Mouse (Mus musculus) kidney, postnatal 10 days (tissue): Measurements from ENCODE around the gene Lrrfip1.

ENCODE experiments used
- DNase-seq: peaks from one replicate; pipeline ENCODE4 v3.0.0; 2021; ENCODE audit warnings: mixed read lengths

Gene Lrrfip1

DNA sequence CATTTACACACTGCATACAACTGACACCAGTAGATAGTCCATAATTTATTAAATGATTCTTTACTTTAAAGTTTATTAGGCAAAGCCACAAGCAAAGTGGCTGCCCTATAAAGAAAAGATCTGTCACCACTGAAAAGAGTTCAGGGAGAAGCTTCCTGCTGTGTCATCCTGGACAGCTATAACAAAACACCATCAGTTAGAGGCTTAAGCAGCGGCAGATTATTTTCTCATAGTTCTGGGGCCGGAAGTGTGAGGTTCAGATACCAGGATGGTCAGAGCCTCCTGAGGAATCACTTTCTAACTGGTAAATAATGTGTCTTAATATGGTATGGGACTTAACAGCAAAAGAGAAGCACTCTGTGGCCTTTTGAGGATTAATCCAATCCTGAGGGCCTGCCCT, 153.0 kb downstream of the Lrrfip1 start:
- DNase-seq: no peak

DNA sequence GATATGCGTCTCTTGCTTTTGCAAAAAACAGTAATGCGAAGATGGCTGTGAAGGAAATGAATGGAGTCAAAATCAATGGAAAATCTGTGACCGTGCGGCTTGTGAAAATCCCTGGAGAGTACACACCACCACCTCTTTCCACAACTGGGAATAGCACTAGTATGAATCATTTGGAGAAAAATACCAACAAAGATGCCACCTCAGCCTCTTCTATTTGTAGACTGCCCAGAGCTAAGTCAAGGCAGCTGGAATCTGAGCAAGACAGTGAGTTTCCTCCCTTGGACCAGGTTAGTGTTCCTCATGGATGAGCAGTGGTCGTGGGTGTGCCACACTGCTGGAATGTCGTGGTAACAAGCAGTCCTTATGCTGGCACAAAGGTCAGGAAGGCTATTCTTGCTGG, 168.3 kb downstream of the Lrrfip1 start:
- DNase-seq: no peak

DNA sequence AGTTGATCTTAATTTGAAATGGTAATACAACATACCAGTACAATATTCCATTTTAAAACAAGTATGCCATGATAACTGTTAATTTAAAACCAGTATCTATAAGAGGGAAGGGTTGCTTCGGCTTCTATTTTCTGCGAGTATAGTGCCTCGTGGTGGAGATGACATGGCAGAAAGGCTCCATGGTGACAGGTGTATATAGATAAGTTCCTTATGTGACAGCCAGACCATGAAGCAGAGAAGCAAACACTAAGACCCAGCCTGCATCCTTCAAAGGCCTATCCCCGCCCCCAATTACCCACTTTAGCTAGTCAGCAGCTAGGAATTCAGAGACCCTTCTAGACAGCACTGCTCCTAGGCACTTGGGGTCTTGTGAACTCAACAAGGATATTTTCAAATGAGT, 170.6 kb downstream of the Lrrfip1 start:
- DNase-seq: no peak

DNA sequence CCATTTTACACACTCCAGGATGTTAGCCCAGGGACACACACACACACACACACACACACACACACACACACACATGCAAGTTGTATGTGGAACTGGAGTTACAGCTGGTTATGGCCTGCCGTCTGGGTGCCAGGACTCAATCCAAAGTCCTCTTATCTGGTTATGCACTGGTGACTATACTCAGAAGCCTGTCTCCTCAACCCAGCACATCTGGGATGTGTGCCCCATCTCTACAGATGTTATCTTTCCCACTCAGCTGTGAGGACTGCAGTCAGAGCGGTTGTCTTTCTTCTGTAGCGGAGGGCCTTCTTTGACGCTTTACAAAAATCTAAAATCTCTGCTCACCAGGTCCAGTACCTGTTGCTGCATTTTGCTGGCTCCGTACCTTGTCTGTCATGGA, 176.3 kb downstream of the Lrrfip1 start:
- DNase-seq: no peak

DNA sequence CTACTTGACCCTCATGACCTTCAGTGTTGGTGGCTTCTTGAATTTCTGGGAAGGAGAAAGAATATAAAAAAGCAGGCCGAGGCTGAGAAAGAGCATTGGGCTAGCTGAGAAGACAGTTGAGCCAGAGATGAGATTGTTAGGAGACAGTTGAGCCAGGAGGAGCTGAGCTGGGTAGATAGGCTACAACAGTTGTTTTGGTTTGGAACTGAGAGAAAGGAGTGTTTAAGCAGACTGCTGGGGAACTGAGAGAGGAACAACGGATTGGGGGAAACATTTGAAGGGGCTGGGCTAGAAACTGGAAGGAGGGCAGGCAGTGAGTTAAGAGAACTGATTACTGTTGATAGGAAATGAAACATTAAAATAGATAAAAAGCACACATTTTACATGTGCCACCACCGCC, 177.5 kb downstream of the Lrrfip1 start:
- DNase-seq: no peak

DNA sequence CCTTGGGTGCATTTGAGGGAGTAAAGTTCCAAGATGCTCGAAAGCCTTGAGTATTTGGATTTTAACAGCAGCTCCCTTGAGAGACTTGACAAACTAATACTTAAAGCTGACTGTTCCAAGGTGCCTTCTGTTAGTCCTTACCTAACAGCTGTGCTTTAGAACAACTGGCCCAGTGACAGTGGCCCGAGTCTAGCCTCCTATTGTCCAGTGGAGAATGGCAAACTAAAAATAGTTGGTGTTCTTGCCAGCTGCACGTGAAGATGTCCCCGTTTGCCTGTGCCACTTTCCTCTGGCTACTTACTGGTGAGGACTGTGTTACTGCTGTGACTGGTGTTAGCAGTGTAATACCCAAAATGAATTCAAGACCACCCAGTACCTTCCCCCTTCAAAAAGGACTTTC, 178.3 kb downstream of the Lrrfip1 start:
- DNase-seq: no peak
